Comparison of ENCODE assay signal across 9 mouse cellular contexts in genomic region chrX:98898307-98898706, GRCm38 (mm10). TPM values are rescaled to one million over a fixed set of nuclear protein-coding genes. Genes with fewer than 3 reads are reported as not detected.
DNase-seq lines count a peak whose midpoint lies in the region; ATAC-seq lines count a peak whose summit lies in the region.
"Had no signal": no experiment of that assay in that cellular context is flagged by ENCODE, and none has a peak within 500 bp of the region (broad histone marks: within the 10 kb centered on the region; RNA-seq: fewer than 3 reads in every experiment).

No protein-coding gene starts in this region.

- no peak for ATAC-seq in megakaryocyte-erythroid progenitor cell, adult 5-6 weeks (replicated peaks; ENCODE audit: low FRiP score, low TSS enrichment, poor library complexity, severe bottlenecking)
- ATAC-seq in monocyte, adult 5-6 weeks (replicated peaks; ENCODE audit: insufficient number of reproducible peaks, low FRiP score, low TSS enrichment, poor library complexity, severe bottlenecking), result no peak

- DNase-seq in cerebellum, adult 11 months, result peak; percentile 16
- no peak for DNase-seq in cerebellum, adult 8-10 months
- peak; percentile 23 for DNase-seq in urinary bladder, postnatal 25 days (ENCODE audit: low spot score)
- DNase-seq in urinary bladder, adult 2 months (ENCODE audit: low spot score), result no peak
- peak; percentile 29 for DNase-seq in heart, postnatal 4 days
- DNase-seq in layer of hippocampus, adult 9-11 months, result no peak

RNA-seq across cellular contexts. Expression of gene Ophn1, which starts 7.5 kb away (rescaled TPM):
- 10.7 and 11.6 TPM in 2 replicates for polyA plus RNA-seq in urinary bladder, adult 2 months (2012; rRNA removed)
- 10 to 100 TPM in 1 of 2 experiments, 1 to 10 TPM in 1; 9.3 to 11.1 TPM for total RNA-seq in heart, postnatal 4 days (2021)
- total RNA-seq in megakaryocyte-erythroid progenitor cell, adult 5-6 weeks (2014; fragmentation: Nextera tagmentation), result 3.3 TPM in 1 of 2 replicates, not detected in the other
- 0.42 and 1.7 TPM in 2 replicates for total RNA-seq in megakaryocyte-erythroid progenitor cell, adult 5-6 weeks (2017)
- 0.53 to 1.8 TPM in 2 of 3 replicates, not detected in the other for total RNA-seq in monocyte, adult 5-6 weeks (2017)
- polyA plus RNA-seq: erythroblast, embryonic 14.5 days had no signal

RNA-seq across cellular contexts. Expression of gene Yipf6, which starts 37.8 kb away (rescaled TPM):
- 27.2 and 31.5 TPM in 2 replicates for polyA plus RNA-seq in urinary bladder, adult 2 months (2012; rRNA removed)
- total RNA-seq in heart, postnatal 4 days (2021), result 10 to 100 TPM; 21.1 to 30.9 TPM
- 30.8 and 32.5 TPM in 2 replicates for total RNA-seq in megakaryocyte-erythroid progenitor cell, adult 5-6 weeks (2014; fragmentation: Nextera tagmentation)
- 42.4 and 42.5 TPM in 2 replicates for total RNA-seq in megakaryocyte-erythroid progenitor cell, adult 5-6 weeks (2017)
- 36.2 to 42.9 TPM (median 40.3 TPM) in 3 replicates for total RNA-seq in monocyte, adult 5-6 weeks (2017)

Comparison
In these comparisons a context has a peak if more than half of its experiments do, and no peak if none do; other contexts are left out.
1. DNase-seq: peak in cerebellum, adult 11 months (single experiment), urinary bladder, postnatal 25 days (single experiment) and heart, postnatal 4 days (single experiment); none in cerebellum, adult 8-10 months (single experiment), urinary bladder, adult 2 months (single experiment) and layer of hippocampus, adult 9-11 months (single experiment).